Mouse (Mus musculus) left cerebral cortex, postnatal 14 days (tissue): ENCODE measurements around the gene Oas1e. TPM values are rescaled to one million over a fixed set of nuclear protein-coding genes. Genes with fewer than 3 reads are reported as not detected.
"Not testable (repeated sequence)": the region's sequence is repeated elsewhere in the genome, so short reads cannot be mapped to it uniquely, and the experiment has no call there.

Source experiments
- DNase-seq, 2 experiments: peaks; one replicate each; pipeline ENCODE4 v3.0.0; 2021 to 2022; ENCODE audit warnings: low spot score in 2 of 2, mixed read lengths in 1 of 2
- intact Hi-C: fragments of 180-260 bp; cut with DNase I; formaldehyde crosslinking; loops from one replicate; pipeline ENCODE4 v1.15.1; 2025
- long read RNA-seq, 2 experiments: library from polyadenylated mRNA; stranded (forward); transcript quantifications; one replicate each; pipeline ENCODE4 v2.0.0; 2021
- total RNA-seq, 2 experiments: library from RNA; stranded (reverse); gene quantifications; 2 replicates each; pipeline ENCODE4 v1.2.3; 2021

The Oas1e gene
- not detected for total RNA-seq
- long read RNA-seq, experiment 1 = 0 reads
- long read RNA-seq, experiment 2 = 0 reads

GRCm38 (mm10) chr5:120795480-120796034 lies at the start of gene Oas1e:
Gene Oas1e (minus strand): TSS chr5:120795530.
- DNase-seq = not testable (repeated sequence)

GRCm38 (mm10) chr5:120844713-120845112 lies 49.4 kb upstream of the Oas1e start:
- DNase-seq = peak in 1 of 2 experiments; percentile 6
- intact Hi-C loops = no loop called here

More at GRCm38 (mm10) chr5:120795480-120796034, at the start of gene Oas1e:
- intact Hi-C loops = not testable (repeated sequence)

- intact Hi-C loops = loop anchor here (5.0 kb wide), 1 partner anchor 90 kb away; no protein-coding TSS in a partner anchor
- peak; percentile 46 to 54 for DNase-seq
Observed at GRCm38 (mm10) chr5:120836731-120837585, 41.6 kb upstream of the Oas1e start.

DNA sequence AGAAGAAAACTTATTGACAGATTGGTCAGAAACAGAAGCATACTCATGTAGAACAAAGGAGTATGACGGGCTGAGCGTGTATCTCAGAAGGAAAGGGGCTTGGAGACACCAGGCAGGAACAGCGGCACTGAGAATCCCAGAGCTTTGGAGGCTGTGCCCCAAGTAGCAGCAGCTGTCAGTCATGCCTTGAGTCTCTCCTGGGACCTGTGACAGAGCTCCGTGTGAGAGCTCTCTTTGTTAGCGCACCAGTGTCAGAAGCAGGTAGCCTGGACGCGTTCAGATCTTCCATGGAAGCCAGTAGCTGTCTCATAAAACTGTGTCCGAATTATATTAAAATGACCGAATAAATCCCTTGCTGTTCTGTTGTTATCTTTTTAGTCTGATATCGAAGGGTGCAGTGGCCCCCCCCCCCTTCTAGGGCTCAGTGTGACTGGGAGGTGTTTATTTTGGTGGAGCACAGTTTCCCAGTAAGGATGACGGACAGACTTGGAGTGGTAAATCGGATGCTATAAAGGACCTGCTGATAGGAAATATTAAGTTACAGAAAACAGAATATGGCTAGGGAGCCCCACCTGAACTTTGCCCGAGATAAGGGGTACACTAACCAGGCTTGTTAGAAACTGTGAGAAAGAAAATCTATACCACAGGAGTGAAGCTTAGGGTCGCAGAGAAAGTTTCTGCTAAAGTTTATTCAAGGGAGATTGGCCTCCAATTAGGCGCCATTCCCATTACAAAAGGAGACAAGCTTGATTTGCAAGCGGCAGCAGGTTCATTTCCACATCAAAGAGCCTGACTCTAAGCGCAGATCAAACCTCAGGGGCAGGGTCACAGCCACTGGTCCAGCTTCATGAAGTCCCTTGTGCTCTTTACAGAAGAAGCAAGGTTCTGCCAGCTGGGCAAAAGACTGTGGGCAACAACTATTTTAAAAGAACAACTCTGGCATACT lies 38.3 kb upstream of the Oas1e start:
- intact Hi-C loops = no loop called here
- DNase-seq = no peak

- intact Hi-C loops = no loop called here
- DNase-seq = no peak
Observed at GRCm38 (mm10) chr5:120831031-120831430, 35.7 kb upstream of the Oas1e start.

DNA sequence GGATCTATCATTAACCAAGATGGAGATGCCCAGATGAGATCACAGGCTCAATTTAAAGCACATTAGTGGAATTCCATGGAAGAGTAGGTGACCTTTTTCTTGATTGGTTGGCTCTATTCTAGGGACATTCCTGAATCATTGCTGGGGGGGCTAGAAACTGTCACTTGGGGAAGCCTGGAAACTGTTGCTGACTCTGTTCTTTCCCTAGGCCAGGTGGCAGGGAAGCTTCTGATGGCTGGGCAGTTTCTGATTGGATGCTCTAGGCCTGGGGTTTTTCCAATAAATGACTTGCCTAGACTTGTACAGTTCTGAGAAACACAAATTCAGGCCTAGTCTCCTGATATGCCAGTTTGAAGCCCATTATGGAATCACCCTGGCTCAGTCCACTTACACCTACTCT lies 23.7 kb upstream of the Oas1e start:
- intact Hi-C loops = no loop called here
- no peak for DNase-seq

GRCm38 (mm10) chr5:120815949-120816348 lies 20.6 kb upstream of the Oas1e start:
- intact Hi-C loops = loop anchor here (2.0 kb wide), 1 partner anchor 117 kb away; no protein-coding TSS in a partner anchor
- peak; percentile 14 to 23 for DNase-seq

DNA sequence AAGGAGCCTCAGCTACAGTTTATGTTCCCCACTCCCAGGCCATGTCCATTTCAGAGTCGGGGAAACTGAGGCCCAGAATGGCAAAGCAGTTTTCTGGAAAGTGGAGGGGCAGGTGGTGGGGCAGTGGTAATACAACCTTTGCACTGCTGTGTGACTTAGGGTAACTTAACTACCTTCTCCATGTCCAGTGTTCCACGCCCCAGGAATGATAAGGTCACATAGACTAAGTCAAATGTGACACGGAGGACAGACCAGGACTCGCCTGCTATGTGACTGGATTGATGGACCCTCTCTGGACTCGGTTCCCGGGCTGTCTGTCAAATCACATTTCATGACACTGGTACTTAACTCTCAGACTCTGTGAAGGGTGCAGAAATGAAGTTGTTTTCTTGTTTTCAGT lies 17.7 kb upstream of the Oas1e start:
- intact Hi-C loops = no loop called here
- no peak for DNase-seq

- intact Hi-C loops = no loop called here
- peak; percentile 82 to 88 for DNase-seq
Observed at GRCm38 (mm10) chr5:120811951-120812819, 16.9 kb upstream of the Oas1e start, which contains the start of gene Oas1c. Gene Oas1c (minus strand): TSS chr5:120812514.

GRCm38 (mm10) chr5:120809171-120809570 lies 13.8 kb upstream of the Oas1e start:
- no peak for DNase-seq
- intact Hi-C loops = no loop called here

- intact Hi-C loops = no loop called here
Observed at GRCm38 (mm10) chr5:120806458-120806857, 11.1 kb upstream of the Oas1e start.

GRCm38 (mm10) chr5:120803596-120803995 lies 8.3 kb upstream of the Oas1e start:
- intact Hi-C loops = no loop called here
- DNase-seq = no peak

More at GRCm38 (mm10) chr5:120806458-120806857, 11.1 kb upstream of the Oas1e start:
- DNase-seq = peak; percentile 59 to 69

- intact Hi-C loops, DNase-seq: not testable (repeated sequence)
Observed at GRCm38 (mm10) chr5:120798943-120799342, 3.6 kb upstream of the Oas1e start.

DNA sequence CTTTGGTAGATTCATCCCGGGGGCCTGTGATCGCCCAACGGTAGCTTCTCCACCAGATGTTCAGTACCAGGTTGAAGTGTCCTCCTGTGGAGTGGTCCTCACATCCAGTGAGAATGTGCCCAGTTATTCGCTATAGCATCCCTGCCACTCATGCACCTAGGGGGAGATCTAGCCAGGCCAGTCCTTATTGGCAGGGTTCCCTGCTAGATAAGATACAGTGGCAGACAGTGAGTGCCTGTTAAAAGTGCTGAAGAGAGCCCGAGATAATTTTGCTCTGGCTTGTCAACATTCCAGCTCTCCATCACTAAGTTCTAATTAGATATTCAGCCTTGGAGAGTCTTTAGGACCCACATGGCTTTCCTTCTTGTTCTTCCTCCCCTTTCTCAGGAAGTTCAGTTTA lies 2.8 kb upstream of the Oas1e start:
- intact Hi-C loops = not testable (repeated sequence)

GRCm38 (mm10) chr5:120793043-120793442 lies 2.3 kb downstream of the Oas1e start:
- DNase-seq = peak; percentile 65 to 69
- intact Hi-C loops = no loop called here

More for the DNA sequence above, 2.8 kb upstream of the Oas1e start:
- DNase-seq = not testable (repeated sequence)

DNA sequence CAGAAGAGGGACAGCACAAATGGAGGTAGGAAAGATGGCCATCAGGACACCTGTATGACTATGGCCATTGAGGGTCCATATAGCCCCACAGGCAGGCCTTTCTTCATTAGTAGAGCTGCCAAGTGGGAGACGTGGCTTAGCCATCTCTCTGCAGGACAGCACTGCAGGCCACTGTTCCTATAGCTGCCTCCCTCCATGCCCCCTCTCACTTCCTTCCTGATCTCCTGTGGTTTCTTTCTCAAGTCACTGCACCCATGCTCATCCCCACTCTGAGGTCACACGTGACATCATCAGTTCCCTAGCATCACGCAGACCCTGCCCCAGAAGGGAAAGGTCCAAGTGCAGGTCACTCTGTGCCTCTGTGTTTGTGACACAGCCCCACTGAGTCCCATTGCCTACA lies 8.3 kb downstream of the Oas1e start:
- intact Hi-C loops = no loop called here
- DNase-seq = no peak

DNA sequence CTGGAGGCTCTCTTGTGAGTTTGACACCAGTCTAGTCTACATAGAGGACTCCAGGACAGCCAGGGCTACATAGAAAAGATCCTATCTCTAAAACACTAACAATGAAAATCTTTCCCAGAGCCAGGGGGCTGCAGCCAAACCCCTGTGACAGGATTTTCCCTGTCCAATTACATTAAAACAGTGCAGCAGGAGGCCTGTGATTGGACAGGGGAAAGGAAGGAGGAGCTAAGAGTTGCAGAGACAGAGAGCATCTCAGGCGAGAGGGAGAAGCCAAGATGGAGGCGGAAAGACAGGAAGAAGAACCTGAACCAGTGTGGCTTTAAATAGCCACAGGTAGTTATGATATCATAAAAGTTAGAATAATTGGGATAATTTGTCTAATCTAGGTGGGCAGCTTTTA lies 12.9 kb downstream of the Oas1e start:
- intact Hi-C loops = no loop called here
- no peak for DNase-seq

GRCm38 (mm10) chr5:120781646-120782045 lies 13.7 kb downstream of the Oas1e start:
- intact Hi-C loops = no loop called here
- peak in 1 of 2 experiments; percentile 28 for DNase-seq
